Mouse (Mus musculus) frontal cortex, postnatal 10 days (tissue): ENCODE measurements around the gene Mtpn.
A peak's percentile ranks its signal among the peaks of the same experiment; 100 is the strongest.

ENCODE experiments used
- DNase-seq, 2 experiments: peaks; one replicate each; pipeline ENCODE4 v3.0.0; 2022; ENCODE audit warnings: low spot score in 2 of 2, mixed read lengths in 1 of 2

Gene Mtpn

GRCm38 (mm10) chr6:35539304-35540009, at the start of gene Mtpn:
Gene Mtpn, minus strand, starts transcription at chr6:35539888.
- peak; percentile 96 to 97 for DNase-seq

- no peak for DNase-seq
These were observed 29.0 kb upstream of the Mtpn start for GRCm38 (mm10) chr6:35568731-35569130.

- no peak for DNase-seq
These were observed 28.1 kb upstream of the Mtpn start for GRCm38 (mm10) chr6:35567755-35568154.

- no peak for DNase-seq
These were observed 20.3 kb upstream of the Mtpn start for GRCm38 (mm10) chr6:35559950-35560349.

GRCm38 (mm10) chr6:35544352-35544751, 4.7 kb upstream of the Mtpn start:
- no peak for DNase-seq

- DNase-seq: no peak
These were observed 3.1 kb upstream of the Mtpn start for GRCm38 (mm10) chr6:35542656-35543400.

- no peak for DNase-seq
These were observed 689 bp upstream of the Mtpn start for GRCm38 (mm10) chr6:35540377-35540776.

- no peak for DNase-seq
These were observed 858 bp downstream of the Mtpn start for GRCm38 (mm10) chr6:35538757-35539303.

GRCm38 (mm10) chr6:35536021-35536420, 3.7 kb downstream of the Mtpn start:
- no peak for DNase-seq

- no peak for DNase-seq
These were observed 26.3 kb downstream of the Mtpn start for GRCm38 (mm10) chr6:35513362-35513761.

GRCm38 (mm10) chr6:35504781-35505180, 34.9 kb downstream of the Mtpn start:
- no peak for DNase-seq

GRCm38 (mm10) chr6:35502904-35503303, 36.8 kb downstream of the Mtpn start:
- DNase-seq: no peak

- no peak for DNase-seq
These were observed 39.6 kb downstream of the Mtpn start for GRCm38 (mm10) chr6:35499978-35500667.

- DNase-seq: no peak
These were observed 42.3 kb downstream of the Mtpn start for GRCm38 (mm10) chr6:35497406-35497805.

- DNase-seq: no peak
These were observed 45.8 kb downstream of the Mtpn start for GRCm38 (mm10) chr6:35493851-35494250.

- DNase-seq: no peak
These were observed 59.9 kb downstream of the Mtpn start for GRCm38 (mm10) chr6:35479651-35480335.

GRCm38 (mm10) chr6:35476830-35477229, 62.9 kb downstream of the Mtpn start:
- no peak for DNase-seq

- no peak for DNase-seq
These were observed 76.0 kb downstream of the Mtpn start for GRCm38 (mm10) chr6:35463450-35464395.

GRCm38 (mm10) chr6:35462484-35462883, 77.2 kb downstream of the Mtpn start:
- DNase-seq: no peak
